Mouse (Mus musculus) ES-Bruce4 (cell line): ENCODE data around the gene Pphln1. TPM values are rescaled to one million over a fixed set of nuclear protein-coding genes. Genes with fewer than 3 reads are reported as not detected.

Experiments used
- H3K27ac ChIP-seq: 2 replicates; pipeline ENCODE4 v1.5.1; 2012; ENCODE audit warnings: low read length, inconsistent platforms; ENCODE audit not compliant: insufficient read depth
- H3K27me3 ChIP-seq: 2 replicates; pipeline ENCODE4 v1.6.1; 2012; ENCODE audit warnings: mild to moderate bottlenecking, low read length, inconsistent platforms; ENCODE audit not compliant: control insufficient read depth, poor library complexity, insufficient read depth, severe bottlenecking
- H3K36me3 ChIP-seq: 2 replicates; pipeline ENCODE4 v1.6.1; 2012; ENCODE audit warnings: inconsistent platforms, mild to moderate bottlenecking, low read length, moderate library complexity; ENCODE audit not compliant: control insufficient read depth, poor library complexity, insufficient read depth, severe bottlenecking
- H3K4me1 ChIP-seq: one replicate; pipeline ENCODE4 v1.8.1; 2011; ENCODE audit warnings: low read length; ENCODE audit not compliant: control insufficient read depth, insufficient read depth
- H3K4me3 ChIP-seq: 2 replicates; pipeline ENCODE4 v1.5.1; 2011; ENCODE audit warnings: low read depth, mild to moderate bottlenecking, low read length
- H3K9ac ChIP-seq: 2 replicates; pipeline ENCODE4 v1.6.1; 2012; ENCODE audit warnings: low read depth, mild to moderate bottlenecking, inconsistent platforms; ENCODE audit not compliant: poor library complexity, severe bottlenecking
- H3K9me3 ChIP-seq: replicated peaks from 2 replicates; pipeline ENCODE4 v1.6.1; 2012; ENCODE audit warnings: mild to moderate bottlenecking, low read length, inconsistent platforms; ENCODE audit not compliant: control insufficient read depth, poor library complexity, insufficient read depth, severe bottlenecking
- CTCF ChIP-seq: IDR thresholded peaks from one replicate; pipeline ENCODE4 v1.8.1; 2011; ENCODE audit warnings: low read depth, low read length
- EP300 ChIP-seq: IDR thresholded peaks from 2 replicates; pipeline ENCODE4 v1.6.1; 2011; ENCODE audit warnings: low read depth, low read length; ENCODE audit not compliant: insufficient read depth
- POLR2A ChIP-seq: IDR thresholded peaks from one replicate; pipeline ENCODE4 v1.8.1; 2011; ENCODE audit warnings: low read length; ENCODE audit not compliant: insufficient read depth
- polyA plus RNA-seq: library from polyadenylated mRNA; stranded (reverse); fragments of >200 nt; gene quantifications from 2 replicates; pipeline ENCODE4 v1.2.4, GENCODE M21; 2011; ENCODE audit warnings: low read depth; ENCODE audit not compliant: missing spikeins, insufficient read depth, insufficient read length

Gene Pphln1
- polyA plus RNA-seq, 1 experiment: 65.8 TPM

GRCm38 (mm10) chr15:93443676-93444075 is 45.5 kb downstream of the Pphln1 start:
- Histone ChIP-seq H3K36me3 (peaks cover 12% of the 10 kb centered on the region), H3K4me3 (no peak overlapping the region), H3K4me1 (no peaks in the 10 kb centered on the region), H3K9me3 (no peaks in the 10 kb centered on the region), H3K9ac (no peak overlapping the region), H3K27ac (no peak overlapping the region), H3K27me3 (no peaks in the 10 kb centered on the region)
- TF ChIP-seq POLR2A (no peak), EP300 (no peak), CTCF (no peak)

GRCm38 (mm10) chr15:93448862-93449261 is 50.7 kb downstream of the Pphln1 start:
- Histone ChIP-seq H3K36me3 (no peaks in the 10 kb centered on the region; the same call in 1 of the 2 replicates), H3K4me1 (no peaks in the 10 kb centered on the region), H3K9ac (no peak overlapping the region), H3K27ac (no peak overlapping the region), H3K4me3 (no peak overlapping the region), H3K9me3 (no peaks in the 10 kb centered on the region), H3K27me3 (no peaks in the 10 kb centered on the region)
- TF ChIP-seq POLR2A (no peak), CTCF (no peak), EP300 (no peak)

- H3K4me1 ChIP-seq: no peaks in the 10 kb centered on the region
- TF ChIP-seq EP300 (no peak), CTCF (no peak), POLR2A (no peak)
- no peak overlapping the region for H3K4me3 ChIP-seq
- H3K27me3 ChIP-seq: no peaks in the 10 kb centered on the region
- no peak overlapping the region for H3K9ac ChIP-seq
- H3K36me3 ChIP-seq: no peaks in the 10 kb centered on the region; the same call in 1 of the 2 replicates
- H3K9me3 ChIP-seq: no peaks in the 10 kb centered on the region
- H3K27ac ChIP-seq: no peak overlapping the region
These were observed 55.1 kb downstream of the Pphln1 start for GRCm38 (mm10) chr15:93453296-93453695.

- no peaks in the 10 kb centered on the region for H3K9me3 ChIP-seq
- TF ChIP-seq EP300: no peak
- no peak for TF ChIP-seq POLR2A
- H3K27ac ChIP-seq: no peak overlapping the region
- H3K27me3 ChIP-seq: no peaks in the 10 kb centered on the region
- no peak overlapping the region for H3K9ac ChIP-seq
- no peaks in the 10 kb centered on the region; the same call in 1 of the 2 replicates for H3K36me3 ChIP-seq
- no peaks in the 10 kb centered on the region for H3K4me1 ChIP-seq
- H3K4me3 ChIP-seq: no peak overlapping the region
These were observed 57.9 kb downstream of the Pphln1 start for GRCm38 (mm10) chr15:93456005-93456404.

GRCm38 (mm10) chr15:93459422-93459821 is 61.3 kb downstream of the Pphln1 start:
- Histone ChIP-seq H3K9me3 (no peaks in the 10 kb centered on the region), H3K4me1 (no peaks in the 10 kb centered on the region), H3K27ac (no peak overlapping the region), H3K36me3 (no peaks in the 10 kb centered on the region; the same call in 1 of the 2 replicates), H3K4me3 (no peak overlapping the region), H3K27me3 (no peaks in the 10 kb centered on the region), H3K9ac (no peak overlapping the region)
- no peak for TF ChIP-seq EP300
- TF ChIP-seq POLR2A: no peak
- no peak for TF ChIP-seq CTCF

- Histone ChIP-seq H3K27me3 (no peaks in the 10 kb centered on the region), H3K9ac (no peak overlapping the region), H3K36me3 (no peaks in the 10 kb centered on the region; the same call in 1 of the 2 replicates), H3K27ac (no peak overlapping the region), H3K4me3 (no peak overlapping the region), H3K4me1 (no peaks in the 10 kb centered on the region), H3K9me3 (no peaks in the 10 kb centered on the region)
- TF ChIP-seq CTCF: no peak
- no peak for TF ChIP-seq EP300
- no peak for TF ChIP-seq POLR2A
These were observed 62.9 kb downstream of the Pphln1 start for GRCm38 (mm10) chr15:93461066-93461465.

GRCm38 (mm10) chr15:93471651-93472050 is 73.5 kb downstream of the Pphln1 start:
- Histone ChIP-seq H3K27me3 (no peaks in the 10 kb centered on the region), H3K36me3 (no peaks in the 10 kb centered on the region), H3K9ac (no peak overlapping the region), H3K4me1 (no peaks in the 10 kb centered on the region), H3K27ac (no peak overlapping the region), H3K4me3 (peak overlapping the region; percentile 20), H3K9me3 (no peaks in the 10 kb centered on the region)
- TF ChIP-seq EP300 (no peak), POLR2A (no peak), CTCF (no peak)
